Mouse (Mus musculus) forebrain, embryonic 13.5 days (tissue): ENCODE data around the gene Nucks1. TPM values are rescaled to one million over a fixed set of nuclear protein-coding genes. Genes with fewer than 3 reads are reported as not detected.

Experiments used
- polyA plus RNA-seq: library from polyadenylated mRNA; unstranded; fragments of >200 nt; fragmentation: Nextera tagmentation; extraction: Ambion mirVana; gene quantifications from 2 replicates; pipeline ENCODE4 v1.2.1, GENCODE M21; 2015

Gene Nucks1
- polyA plus RNA-seq, 1 experiment from 2014 or later, result 83.9 TPM

Other genes starting within 250 kb of the Nucks1 start
- gene Rab7b, start 221.8 kb upstream of the Nucks1 start, polyA plus RNA-seq, result 0.40 and 0.62 TPM in 2 replicates
- 0.05 and 0.06 TPM in 2 replicates for gene Slc26a9, start 166.5 kb upstream of the Nucks1 start, polyA plus RNA-seq
- 0.15 and 0.16 TPM in 2 replicates for gene Pm20d1, start 113.2 kb upstream of the Nucks1 start, polyA plus RNA-seq
- gene Slc41a1, start 83.0 kb upstream of the Nucks1 start, polyA plus RNA-seq, result 10.5 and 11.3 TPM in 2 replicates
- 8.5 and 9.2 TPM in 2 replicates for gene Rab29, start 43.3 kb upstream of the Nucks1 start, polyA plus RNA-seq
- gene Slc45a3, start 52.4 kb downstream of the Nucks1 start, polyA plus RNA-seq, result 2.6 and 2.9 TPM in 2 replicates
- 13.1 and 13.2 TPM in 2 replicates for gene Elk4, start 97.1 kb downstream of the Nucks1 start, polyA plus RNA-seq
- 7.8 and 8.1 TPM in 2 replicates for gene Mfsd4a, start 157.5 kb downstream of the Nucks1 start, polyA plus RNA-seq
- 0.23 and 0.59 TPM in 2 replicates for gene Cdk18, start 229.2 kb downstream of the Nucks1 start, polyA plus RNA-seq